Mouse (Mus musculus) erythroblast, embryonic 14.5 days (primary cell): ENCODE results near the gene Vwf.

ENCODE experiments used
- GATA1 ChIP-seq: IDR thresholded peaks from 2 replicates; pipeline ENCODE4 v1.6.1; 2012; ENCODE audit warnings: low read length, inconsistent platforms, mixed read lengths
- TAL1 ChIP-seq: IDR thresholded peaks from 3 replicates; pipeline ENCODE4 v1.6.1; 2012; ENCODE audit warnings: low read length, inconsistent platforms, mixed read lengths

DNA sequence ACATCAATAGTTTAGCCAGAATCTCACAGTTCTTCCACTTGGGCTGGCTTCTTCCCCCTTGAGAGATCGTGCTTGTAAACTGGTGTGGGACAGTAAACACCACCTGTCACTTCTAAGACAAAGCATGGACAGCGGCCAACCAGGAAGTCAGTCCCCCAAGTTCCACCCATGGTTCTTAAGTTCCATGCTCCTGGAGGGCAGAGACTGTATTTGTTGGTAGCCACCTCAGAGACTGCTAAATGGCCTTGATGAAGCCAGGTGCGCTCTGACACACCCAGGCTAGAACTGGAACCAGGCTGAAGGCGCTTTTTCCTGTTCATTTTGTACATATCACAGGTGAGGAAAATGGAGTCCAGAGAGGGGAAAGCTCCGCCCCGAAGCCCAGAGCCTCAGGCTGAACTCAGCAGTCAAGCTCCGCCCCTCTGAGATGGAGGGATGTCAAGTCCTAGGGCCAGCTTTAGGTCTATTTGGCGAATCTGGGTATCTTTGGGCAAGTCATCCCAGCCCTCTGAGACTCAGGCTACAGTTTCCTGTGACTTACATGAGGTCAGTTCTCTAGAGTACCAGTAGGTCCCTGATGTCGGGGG is 17.9 kb upstream of the Vwf start:
- no peak for TF ChIP-seq TAL1
- TF ChIP-seq GATA1: no peak
